Mouse (Mus musculus) gastrocnemius, adult 2 months (tissue): Measurements from ENCODE around the gene Fads1. TPM values are rescaled to one million over a fixed set of nuclear protein-coding genes. Genes with fewer than 3 reads are reported as not detected.

Experiments used
- DNase-seq: peaks from one replicate; pipeline ENCODE4 v3.0.0; 2022
- H3K27ac ChIP-seq: fragments of 200-600 bp; 2 replicates; pipeline ENCODE4 v1.8.1; 2022; ENCODE audit warnings: mild to moderate bottlenecking
- H3K4me3 ChIP-seq: fragments of 200-600 bp; 2 replicates; pipeline ENCODE4 v1.8.1; 2022; ENCODE audit warnings: mild to moderate bottlenecking, moderate library complexity
- CTCF ChIP-seq: fragments of 200-600 bp; IDR thresholded peaks from 2 replicates; pipeline ENCODE4 v1.8.1; 2022; ENCODE audit warnings: antibody characterized with exemption, mild to moderate bottlenecking, moderate library complexity
- intact Hi-C: fragments of 180-260 bp; cut with DNase I; formaldehyde crosslinking; loops from one replicate; pipeline ENCODE4 v1.15.1; 2025
- total RNA-seq, 2 experiments: library from RNA; stranded (reverse); gene quantifications; 2 replicates each; pipeline ENCODE4 v1.2.3; 2021

Fads1 gene
- total RNA-seq, 2 experiments from 2014 or later, result 4.2 to 9.9 TPM

- Histone ChIP-seq H3K27ac (peak overlapping the region; percentile 97), H3K4me3 (peak overlapping the region; percentile 85)
- TF ChIP-seq CTCF, result no peak
- intact Hi-C loops, result no loop called here
- no peak for DNase-seq
Measured at GRCm38 (mm10) chr19:10203146-10203847, 20.6 kb downstream of the Fads1 start.

GRCm38 (mm10) chr19:10203848-10204615, 21.3 kb downstream of the Fads1 start, which contains the start of the genes Tmem258 and Fen1:
Tmem258 (plus strand) TSS chr19:10204014.
Fen1 (minus strand) TSS chr19:10204169.
- TF ChIP-seq CTCF, result no peak
- peak within 1 kb of the TSS; percentile 85 for H3K4me3 ChIP-seq
- intact Hi-C loops, result no loop called here
- H3K27ac ChIP-seq, result peak within 1 kb of the TSS; percentile 97
- peak; percentile 91 for DNase-seq

GRCm38 (mm10) chr19:10204616-10205001, 21.9 kb downstream of the Fads1 start:
- Histone ChIP-seq H3K27ac (peak overlapping the region; percentile 97), H3K4me3 (peak overlapping the region; percentile 85)
- intact Hi-C loops, result loop anchor here (5.0 kb wide), 1 partner anchor 287 kb away; no protein-coding TSS in a partner anchor
- no peak for DNase-seq
- TF ChIP-seq CTCF, result peak; percentile 46

GRCm38 (mm10) chr19:10205051-10205450, 22.4 kb downstream of the Fads1 start:
- DNase-seq, result no peak
- Histone ChIP-seq H3K4me3 (peak overlapping the region; percentile 85), H3K27ac (peak overlapping the region; percentile 97; the same call in 1 of the 2 replicates)
- no peak for TF ChIP-seq CTCF
- intact Hi-C loops, result loop anchor here (5.0 kb wide), 1 partner anchor 288 kb away; no protein-coding TSS in a partner anchor

- no peak for DNase-seq
- TF ChIP-seq CTCF, result no peak
- intact Hi-C loops, result loop anchor here (5.0 kb wide), 1 partner anchor 292 kb away; no protein-coding TSS in a partner anchor
- no peak overlapping the region for H3K27ac ChIP-seq
- no peak overlapping the region for H3K4me3 ChIP-seq
Measured at GRCm38 (mm10) chr19:10208851-10209250, 26.2 kb downstream of the Fads1 start.

- DNase-seq, result no peak
Measured at GRCm38 (mm10) chr19:10210885-10211284, 28.2 kb downstream of the Fads1 start.

GRCm38 (mm10) chr19:10213796-10214471, 31.2 kb downstream of the Fads1 start:
- intact Hi-C loops, result no loop called here
- TF ChIP-seq CTCF, result no peak
- H3K4me3 ChIP-seq, result no peak overlapping the region

More at GRCm38 (mm10) chr19:10210885-10211284, 28.2 kb downstream of the Fads1 start:
- Histone ChIP-seq H3K4me3 (no peak overlapping the region), H3K27ac (no peak overlapping the region)
- TF ChIP-seq CTCF, result no peak
- intact Hi-C loops, result no loop called here

GRCm38 (mm10) chr19:10216101-10216500, 33.4 kb downstream of the Fads1 start:
- no peak for DNase-seq
- TF ChIP-seq CTCF, result no peak
- Histone ChIP-seq H3K4me3 (no peak overlapping the region), H3K27ac (no peak overlapping the region)
- intact Hi-C loops, result no loop called here

More at GRCm38 (mm10) chr19:10213796-10214471, 31.2 kb downstream of the Fads1 start:
- peak; percentile 40 for DNase-seq
- H3K27ac ChIP-seq, result no peak overlapping the region

- H3K4me3 ChIP-seq, result no peak overlapping the region
- intact Hi-C loops, result no loop called here
- peak; percentile 49 for DNase-seq
- H3K27ac ChIP-seq, result no peak overlapping the region
- TF ChIP-seq CTCF, result peak; percentile 74
Measured at GRCm38 (mm10) chr19:10219108-10219507, 36.4 kb downstream of the Fads1 start.

- no peak for TF ChIP-seq CTCF
- DNase-seq, result no peak
- H3K4me3 ChIP-seq, result no peak overlapping the region
- intact Hi-C loops, result no loop called here
- H3K27ac ChIP-seq, result no peak overlapping the region
Measured at GRCm38 (mm10) chr19:10219593-10219992, 36.9 kb downstream of the Fads1 start.

GRCm38 (mm10) chr19:10221585-10221984, 38.9 kb downstream of the Fads1 start:
- TF ChIP-seq CTCF, result no peak
- no peak for DNase-seq
- H3K27ac ChIP-seq, result no peak overlapping the region
- H3K4me3 ChIP-seq, result no peak overlapping the region
- intact Hi-C loops, result no loop called here

- no peak overlapping the region for H3K4me3 ChIP-seq
- no peak overlapping the region for H3K27ac ChIP-seq
- intact Hi-C loops, result no loop called here
- TF ChIP-seq CTCF, result no peak
- DNase-seq, result no peak
Measured at GRCm38 (mm10) chr19:10222656-10223055, 40.0 kb downstream of the Fads1 start.
